Mouse (Mus musculus) layer of hippocampus, postnatal 14 days (tissue): Measurements from ENCODE around the gene Hoxd3. TPM values are rescaled to one million over a fixed set of nuclear protein-coding genes. Genes with fewer than 3 reads are reported as not detected.

Source experiments
- DNase-seq, 2 experiments: peaks; one replicate each; pipeline ENCODE4 v3.0.0; 2021 to 2022; ENCODE audit warnings: low spot score in 2 of 2, mixed read lengths in 1 of 2
- long read RNA-seq, 2 experiments: library from polyadenylated mRNA; stranded (forward); transcript quantifications; one replicate each; pipeline ENCODE4 v2.0.0; 2021
- total RNA-seq, 2 experiments: library from RNA; stranded (reverse); gene quantifications; 2 replicates each; pipeline ENCODE4 v1.2.3; 2021

The Hoxd3 gene
- total RNA-seq = not detected
- long read RNA-seq, experiment 1 = 0 reads
- long read RNA-seq, experiment 2 = 0 reads

- no peak for DNase-seq
Measured at GRCm38 (mm10) chr2:74711721-74712621, at the start of gene Hoxd3, which contains the start of gene Hoxd4. Hoxd3 (plus strand) TSS chr2:74711927. Hoxd4 (plus strand) TSS chr2:74711929.

- no peak for DNase-seq
Measured at GRCm38 (mm10) chr2:74663291-74663925, 48.3 kb upstream of the Hoxd3 start.

GRCm38 (mm10) chr2:74666411-74666810 is 45.3 kb upstream of the Hoxd3 start:
- no peak for DNase-seq

DNA sequence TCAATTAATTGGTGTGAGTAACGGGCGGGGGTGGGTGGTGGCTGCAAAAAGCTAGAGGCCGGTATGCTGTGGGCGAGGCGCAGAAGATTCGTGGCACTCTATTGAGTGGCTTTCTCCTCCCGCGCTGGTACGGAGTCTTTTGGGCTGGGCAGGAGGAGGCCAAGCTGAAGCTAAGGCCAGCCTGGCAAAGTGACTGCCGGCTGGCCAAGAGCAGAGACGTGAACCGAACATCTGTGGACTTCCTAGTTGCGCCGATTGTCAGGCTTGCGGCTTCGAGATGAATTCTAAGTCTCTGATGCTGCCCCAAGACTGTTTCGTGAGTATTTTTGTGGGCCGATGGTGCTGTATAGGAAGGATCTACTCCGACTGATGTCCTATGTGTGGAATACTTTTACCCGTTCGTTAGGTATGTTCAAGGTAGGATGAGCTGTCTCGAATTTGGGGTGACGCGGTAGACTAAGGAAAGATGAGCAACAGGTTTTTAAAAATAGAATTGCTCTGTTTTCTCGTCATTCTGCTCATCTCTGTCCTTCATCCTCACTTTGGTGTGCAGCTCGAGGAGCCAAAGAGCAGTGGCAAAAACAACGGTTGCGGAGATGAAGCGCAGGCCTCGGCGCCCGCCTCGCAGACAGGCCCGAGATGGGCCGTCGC is 44.4 kb upstream of the Hoxd3 start:
- DNase-seq = no peak

- no peak for DNase-seq
Measured at GRCm38 (mm10) chr2:74667842-74668357, 43.8 kb upstream of the Hoxd3 start, which contains the start of gene Hoxd13. Hoxd13 (plus strand) TSS chr2:74668310.

- no peak for DNase-seq
Measured at GRCm38 (mm10) chr2:74668370-74669229, 43.1 kb upstream of the Hoxd3 start.

GRCm38 (mm10) chr2:74669230-74669578 is 42.5 kb upstream of the Hoxd3 start:
- DNase-seq = no peak

GRCm38 (mm10) chr2:74669650-74670235 is 42.0 kb upstream of the Hoxd3 start:
- DNase-seq = no peak

DNA sequence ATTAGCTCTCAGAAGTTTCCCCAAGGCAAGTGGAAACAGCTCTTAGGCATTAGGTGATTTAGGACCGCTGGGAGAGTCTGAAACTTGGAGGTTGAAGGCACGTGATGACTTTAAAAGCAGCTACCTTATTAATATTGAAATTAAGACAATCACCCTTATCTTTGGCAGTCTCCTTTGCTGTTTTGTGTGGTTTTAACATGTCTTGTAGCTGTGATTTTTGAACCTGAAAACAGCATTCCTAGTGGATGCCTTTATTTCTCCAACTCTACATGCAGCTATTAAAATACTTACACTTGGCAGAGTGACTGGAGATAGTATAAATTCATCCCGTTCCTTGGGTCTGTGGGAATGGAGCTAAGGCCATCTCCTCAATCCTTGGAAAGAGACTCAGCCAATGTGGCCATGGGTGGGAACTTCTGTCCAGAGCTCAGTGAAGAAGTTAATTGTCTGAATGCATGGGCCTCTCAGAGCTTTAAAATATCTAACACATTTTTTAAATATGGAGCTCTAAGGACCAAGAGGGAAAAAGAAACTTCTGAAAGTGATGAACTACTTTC is 41.0 kb upstream of the Hoxd3 start:
- no peak for DNase-seq

DNA sequence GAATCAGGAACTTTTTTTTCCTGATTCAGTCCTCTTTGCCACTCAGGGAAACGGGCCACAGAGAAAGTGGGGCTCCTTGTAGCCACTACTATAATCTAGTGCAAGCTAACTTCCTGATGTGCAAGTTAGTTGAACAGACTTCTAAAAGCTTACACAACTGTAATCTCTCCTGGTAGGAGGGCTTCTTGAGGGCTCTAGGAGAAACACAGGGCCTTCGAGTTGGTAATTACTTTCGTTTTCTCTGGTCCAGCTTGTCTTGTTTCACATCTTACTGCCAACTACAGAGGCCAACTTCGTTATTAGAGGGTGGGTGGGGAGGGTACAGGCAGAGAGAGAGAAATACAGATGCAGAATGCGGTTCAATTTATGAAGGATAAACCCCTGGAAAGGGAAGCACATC is 39.9 kb upstream of the Hoxd3 start:
- no peak for DNase-seq

GRCm38 (mm10) chr2:74672481-74673362 is 39.0 kb upstream of the Hoxd3 start:
- no peak for DNase-seq

DNA sequence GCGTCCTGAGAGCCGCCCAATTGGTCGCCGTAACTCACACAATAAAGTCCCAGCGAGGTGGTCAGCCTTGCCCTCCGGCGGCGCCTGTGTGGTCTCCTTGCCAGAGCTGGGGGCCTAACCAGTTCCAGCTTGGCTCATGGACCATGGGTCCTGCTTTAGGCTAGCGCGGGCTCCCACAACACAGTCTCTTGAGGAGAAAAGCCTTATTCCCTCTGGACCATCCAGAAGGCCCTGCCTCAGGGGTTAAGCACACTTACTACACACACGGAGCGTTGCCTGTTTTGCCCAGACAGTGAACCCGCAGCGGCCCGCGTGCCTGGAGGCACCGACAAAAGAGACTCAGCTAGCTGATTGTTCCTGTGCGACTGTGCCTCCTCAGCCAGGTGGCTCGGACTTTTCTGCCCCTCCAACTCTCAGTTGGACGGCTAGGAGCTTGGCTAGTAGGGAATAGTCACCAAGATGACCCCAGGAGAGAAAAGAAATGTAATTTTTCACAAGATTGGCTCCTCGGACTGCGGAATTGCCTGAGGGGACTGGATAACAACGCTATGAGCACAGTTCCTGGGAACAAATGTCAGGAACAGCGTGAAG is 37.8 kb upstream of the Hoxd3 start:
- DNase-seq = no peak

- DNase-seq = no peak
Measured at GRCm38 (mm10) chr2:74674881-74675665, 36.7 kb upstream of the Hoxd3 start, which contains the start of gene Hoxd12. Hoxd12 (plus strand) TSS chr2:74675013.

- DNase-seq = no peak
Measured at GRCm38 (mm10) chr2:74675666-74676282, 36.0 kb upstream of the Hoxd3 start.

- DNase-seq = no peak
Measured at GRCm38 (mm10) chr2:74676376-74677052, 35.2 kb upstream of the Hoxd3 start.

DNA sequence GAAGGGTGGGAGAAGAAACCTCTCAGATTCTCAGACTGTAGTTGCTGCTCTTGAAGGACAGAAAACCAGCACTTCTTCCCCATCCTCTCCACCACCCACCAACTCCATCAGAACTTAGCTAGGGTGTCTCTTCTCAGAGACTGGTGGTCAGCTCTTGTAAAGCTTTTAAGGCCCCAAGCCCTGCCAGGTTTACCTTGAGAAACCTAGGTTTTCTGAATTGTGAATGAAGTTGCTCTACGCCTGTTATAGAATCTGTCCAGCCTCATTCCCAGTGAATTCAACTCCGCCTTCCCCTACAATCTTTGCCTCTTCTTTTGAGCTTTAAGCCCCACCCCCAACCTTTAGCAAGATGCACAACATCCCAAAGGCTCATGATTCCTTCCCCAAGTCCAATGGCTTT is 34.6 kb upstream of the Hoxd3 start:
- DNase-seq = no peak
